Comparison of ENCODE assay signal across 19 mouse cellular contexts in the genomic region with DNA sequence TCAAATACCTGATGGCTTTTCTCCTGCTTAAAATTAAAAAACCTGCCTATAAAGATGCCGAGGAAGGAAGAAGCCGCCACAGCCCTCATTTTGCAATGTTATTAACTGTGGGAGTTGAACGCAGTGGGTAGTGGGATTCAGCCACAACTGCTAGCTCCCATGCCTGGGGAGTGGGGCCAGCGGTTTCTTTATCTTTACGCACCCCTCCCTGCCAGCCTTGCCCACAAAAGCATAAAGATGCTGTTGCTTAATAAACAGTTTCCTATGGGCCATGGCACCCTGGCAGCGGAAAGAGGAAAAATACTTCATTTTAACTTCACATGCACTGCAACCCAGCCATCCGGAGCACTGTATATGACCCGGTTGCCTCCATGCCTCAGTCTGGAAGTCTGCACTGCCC.
"Had no signal": no experiment of that assay in that cellular context is flagged by ENCODE, and none has a peak within 500 bp of the region (broad histone marks: within the 10 kb centered on the region; RNA-seq: fewer than 3 reads in every experiment).

No protein-coding gene starts in this region.

- H3K9me3 ChIP-seq: megakaryocyte, embryonic 14.5 days; midbrain, embryonic 13.5 days; midbrain, embryonic 15.5 days; neural tube, embryonic 13.5 days; neural tube, embryonic 15.5 days had no signal

- ATAC-seq: midbrain, embryonic 13.5 days; midbrain, embryonic 15.5 days had no signal

- H3K4me1 ChIP-seq: midbrain, embryonic 13.5 days; midbrain, embryonic 15.5 days; neural tube, embryonic 13.5 days; neural tube, embryonic 15.5 days had no signal

- H3K27ac ChIP-seq: liver, embryonic 14.5 days; midbrain, embryonic 13.5 days; midbrain, embryonic 15.5 days; neural tube, embryonic 13.5 days; neural tube, embryonic 15.5 days had no signal

- H3K4me3 ChIP-seq: megakaryocyte, embryonic 14.5 days; midbrain, embryonic 13.5 days; midbrain, embryonic 15.5 days; neural tube, embryonic 13.5 days; neural tube, embryonic 15.5 days had no signal

- H3K4me2 ChIP-seq: lung, embryonic 14.5 days; midbrain, embryonic 11.5 days; midbrain, embryonic 13.5 days; midbrain, embryonic 15.5 days; neural tube, embryonic 13.5 days; neural tube, embryonic 15.5 days had no signal

- H3K36me3 ChIP-seq: midbrain, embryonic 13.5 days; midbrain, embryonic 15.5 days; neural tube, embryonic 13.5 days; neural tube, embryonic 15.5 days had no signal

- DNase-seq: lung, adult 18-20 months; lung, embryonic 14.5 days; lung, postnatal 10 days; lung, postnatal 4 days; retina, postnatal 1 day; right cerebral cortex, adult 18-20 months; right cerebral cortex, postnatal 25 days; right cerebral cortex, postnatal 4 days; spleen, adult 18-20 months; thymus, adult 18-20 months; thymus, postnatal 14 days; thymus, postnatal 36 days had no signal

- H3K9ac ChIP-seq: liver, embryonic 14.5 days; lung, embryonic 14.5 days; midbrain, embryonic 13.5 days; midbrain, embryonic 15.5 days; neural tube, embryonic 13.5 days; neural tube, embryonic 15.5 days had no signal

- H3K27me3 ChIP-seq: midbrain, embryonic 15.5 days; neural tube, embryonic 13.5 days; neural tube, embryonic 15.5 days had no signal
